Mouse (Mus musculus) neural tube, embryonic 15.5 days (tissue): ENCODE data around the gene Nxn. TPM values are rescaled to one million over a fixed set of nuclear protein-coding genes. Genes with fewer than 3 reads are reported as not detected.

Experiments
- ATAC-seq: fragments of 200-750 bp; cut with Nextera tagmentation; 2 replicates; pipeline ENCODE4 v1.8.0; 2017; ENCODE audit warnings: mild to moderate bottlenecking, moderate TSS enrichment, moderate library complexity; ENCODE audit not compliant: low FRiP score
- H3K27ac ChIP-seq: fragments of 300-500 bp; sonication (generic); replicated peaks from 2 replicates; pipeline ENCODE4 v1.5.1; 2015; ENCODE audit warnings: mild to moderate bottlenecking, inconsistent platforms
- H3K27me3 ChIP-seq: fragments of 300-500 bp; sonication (generic); replicated peaks from 2 replicates; pipeline ENCODE4 v1.6.1; 2015; ENCODE audit warnings: inconsistent platforms
- H3K36me3 ChIP-seq: fragments of 300-500 bp; sonication (generic); 2 replicates; pipeline ENCODE4 v1.6.1; 2015; ENCODE audit warnings: inconsistent platforms
- H3K4me1 ChIP-seq: fragments of 300-500 bp; sonication (generic); 2 replicates; pipeline ENCODE4 v1.6.1; 2015; ENCODE audit warnings: inconsistent platforms
- H3K4me2 ChIP-seq: fragments of 300-500 bp; sonication (generic); 2 replicates; pipeline ENCODE4 v1.6.1; 2015; ENCODE audit warnings: inconsistent platforms, mild to moderate bottlenecking, moderate library complexity
- H3K4me3 ChIP-seq: fragments of 300-500 bp; sonication (generic); replicated peaks from 2 replicates; pipeline ENCODE4 v1.5.1; 2015; ENCODE audit warnings: mild to moderate bottlenecking, inconsistent platforms
- H3K9ac ChIP-seq: fragments of 300-500 bp; sonication (generic); replicated peaks from 2 replicates; pipeline ENCODE4 v1.6.1; 2015; ENCODE audit warnings: mild to moderate bottlenecking, inconsistent platforms
- H3K9me3 ChIP-seq: fragments of 300-500 bp; sonication (generic); replicated peaks from 2 replicates; pipeline ENCODE4 v1.6.1; 2016; ENCODE audit warnings: inconsistent platforms
- WGBS: fragments of 180-500 bp; shearing (Covaris S2); methylation state at CpG from one replicate; pipeline ENCODE4 v1.1.7; 2015; ENCODE audit warnings: mixed read lengths; 5-methylcytosine and 5-hydroxymethylcytosine counted together
- polyA plus RNA-seq: library from polyadenylated mRNA; unstranded; fragments of >200 nt; fragmentation: Nextera tagmentation; extraction: Ambion mirVana; gene quantifications from 2 replicates; pipeline ENCODE4 v1.2.1, GENCODE M21; 2015

Gene Nxn
- polyA plus RNA-seq, 1 experiment from 2014 or later: 27.3 TPM

DNA sequence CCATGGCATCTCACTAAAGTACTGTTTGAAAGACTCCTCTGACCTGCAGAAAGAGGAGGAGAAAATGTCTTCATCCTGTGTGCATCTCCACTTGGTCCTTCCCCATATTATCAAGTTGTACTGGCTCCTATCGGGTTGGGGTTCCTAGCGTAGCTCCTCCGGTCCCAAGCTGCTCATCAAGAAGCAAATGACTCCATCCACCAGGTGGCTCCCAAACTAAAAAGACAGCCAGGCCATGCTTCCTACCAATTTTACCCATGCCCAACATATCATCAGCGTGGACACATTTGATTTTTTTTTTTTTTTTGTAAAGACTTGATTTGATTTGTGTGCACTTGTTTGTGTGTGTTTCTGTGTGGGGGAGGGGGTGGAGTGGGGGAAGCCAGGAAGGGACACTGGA is 126.5 kb downstream of the Nxn start:
- 78% methylated on average over 4 of the region's 4 CpGs for WGBS
- 0 out of 2 replicates have a peak, but pooled peaks cover 2% of the 10 kb centered on the region for H3K36me3 ChIP-seq
- ATAC-seq: no peak

DNA sequence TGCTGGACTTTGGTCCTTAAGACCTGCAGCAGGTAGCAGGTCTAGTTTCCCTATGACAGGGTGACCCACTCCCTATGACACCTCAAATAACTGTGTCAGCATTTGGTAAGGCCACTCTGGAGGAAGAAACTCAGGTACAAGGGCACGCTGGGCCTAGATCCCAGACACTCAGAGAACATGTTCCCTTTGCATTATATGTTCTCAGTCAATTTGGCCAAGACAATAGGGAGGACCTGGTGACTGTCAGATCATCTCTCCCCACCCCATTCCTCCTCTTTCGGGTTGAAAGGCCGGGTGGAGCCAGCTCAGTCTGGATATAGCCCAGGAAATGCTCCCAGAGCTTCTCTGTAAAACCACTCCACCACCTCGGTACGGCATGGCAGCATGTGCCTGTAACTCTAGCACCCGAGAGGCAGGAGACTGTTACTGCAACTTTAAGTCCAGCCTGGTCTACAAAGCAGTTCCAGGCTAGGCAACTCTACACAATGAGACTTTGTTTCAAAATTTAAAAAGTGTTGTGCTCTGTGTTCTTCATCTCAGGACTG is 130.3 kb downstream of the Nxn start:
- H3K36me3 ChIP-seq: no peaks in the 10 kb centered on the region
- H3K4me3 ChIP-seq: no peak overlapping the region
- H3K27ac ChIP-seq: peak overlapping the region; percentile 78
- H3K27me3 ChIP-seq: no peaks in the 10 kb centered on the region
- H3K9me3 ChIP-seq: no peaks in the 10 kb centered on the region
- no peak overlapping the region for H3K4me2 ChIP-seq
- H3K9ac ChIP-seq: no peak overlapping the region; the same call in 1 of the 2 replicates
- ATAC-seq: no peak
- H3K4me1 ChIP-seq: peaks cover 22% of the 10 kb centered on the region
- 59% methylated on average over 6 of the region's 6 CpGs for WGBS

More for the DNA sequence above, 126.5 kb downstream of the Nxn start:
- H3K9ac ChIP-seq: no peak overlapping the region
- no peaks in the 10 kb centered on the region for H3K9me3 ChIP-seq
- no peak overlapping the region for H3K4me2 ChIP-seq
- H3K4me3 ChIP-seq: no peak overlapping the region
- no peak overlapping the region for H3K27ac ChIP-seq
- H3K4me1 ChIP-seq: peaks cover 13% of the 10 kb centered on the region
- no peaks in the 10 kb centered on the region for H3K27me3 ChIP-seq

DNA sequence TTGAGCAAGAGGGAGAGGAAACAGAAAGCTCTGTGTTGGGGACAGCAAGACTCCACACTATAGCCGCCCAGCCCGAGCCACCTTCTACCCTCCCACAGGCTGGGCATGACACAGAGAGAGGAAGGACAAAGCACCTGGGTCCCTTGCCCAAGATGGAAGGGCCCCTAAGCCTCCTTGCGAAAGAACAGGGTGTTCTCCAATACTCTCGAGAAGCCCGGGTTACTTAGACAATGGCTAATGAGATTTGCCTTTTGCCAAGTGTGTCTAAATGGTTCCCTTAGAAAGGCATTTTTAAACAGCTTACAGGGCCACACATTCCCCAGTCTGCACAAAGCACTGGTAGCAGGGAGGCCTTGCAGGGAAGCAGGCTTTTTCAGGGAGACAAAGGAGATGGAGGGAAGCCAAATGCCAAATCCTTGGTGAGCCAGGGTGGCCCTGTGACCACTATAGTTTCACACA is 130.9 kb downstream of the Nxn start:
- Histone ChIP-seq H3K27me3 (no peaks in the 10 kb centered on the region), H3K4me3 (no peak overlapping the region), H3K27ac (peak overlapping the region; percentile 78), H3K36me3 (no peaks in the 10 kb centered on the region), H3K4me2 (no peak overlapping the region), H3K9ac (no peak overlapping the region; the same call in 1 of the 2 replicates), H3K9me3 (no peaks in the 10 kb centered on the region), H3K4me1 (peaks cover 25% of the 10 kb centered on the region)
- 25% methylated on average over 5 of the region's 5 CpGs for WGBS
- ATAC-seq: peak; percentile 67

DNA sequence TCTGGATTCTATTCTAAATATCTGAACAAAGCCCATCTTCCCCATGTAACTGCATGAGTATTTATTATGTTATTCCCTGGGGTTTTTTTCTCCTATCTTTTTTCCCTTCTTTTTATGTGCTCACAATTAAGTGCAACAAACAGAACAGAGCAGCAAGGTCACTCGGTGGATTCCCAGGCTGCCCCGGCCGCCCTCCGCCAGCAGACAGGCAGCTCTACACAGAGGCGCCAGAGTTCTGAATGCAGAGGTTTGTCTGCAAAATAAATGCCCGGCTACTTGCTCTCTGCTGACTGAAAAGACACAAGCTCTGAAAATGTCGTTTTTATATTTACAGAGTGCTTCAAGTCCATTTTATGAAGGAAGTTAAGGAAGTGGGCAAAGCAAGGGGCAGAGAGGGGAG is 131.4 kb downstream of the Nxn start:
- WGBS: 24% methylated on average over 7 of the region's 7 CpGs
- no peak overlapping the region for H3K9ac ChIP-seq
- H3K36me3 ChIP-seq: no peaks in the 10 kb centered on the region
- ATAC-seq: no peak; the same call in 1 of the 2 replicates
- no peaks in the 10 kb centered on the region for H3K27me3 ChIP-seq
- H3K4me3 ChIP-seq: no peak overlapping the region
- H3K4me1 ChIP-seq: peaks cover 30% of the 10 kb centered on the region
- H3K9me3 ChIP-seq: no peaks in the 10 kb centered on the region
- no peak overlapping the region for H3K4me2 ChIP-seq
- H3K27ac ChIP-seq: peak overlapping the region; percentile 78

DNA sequence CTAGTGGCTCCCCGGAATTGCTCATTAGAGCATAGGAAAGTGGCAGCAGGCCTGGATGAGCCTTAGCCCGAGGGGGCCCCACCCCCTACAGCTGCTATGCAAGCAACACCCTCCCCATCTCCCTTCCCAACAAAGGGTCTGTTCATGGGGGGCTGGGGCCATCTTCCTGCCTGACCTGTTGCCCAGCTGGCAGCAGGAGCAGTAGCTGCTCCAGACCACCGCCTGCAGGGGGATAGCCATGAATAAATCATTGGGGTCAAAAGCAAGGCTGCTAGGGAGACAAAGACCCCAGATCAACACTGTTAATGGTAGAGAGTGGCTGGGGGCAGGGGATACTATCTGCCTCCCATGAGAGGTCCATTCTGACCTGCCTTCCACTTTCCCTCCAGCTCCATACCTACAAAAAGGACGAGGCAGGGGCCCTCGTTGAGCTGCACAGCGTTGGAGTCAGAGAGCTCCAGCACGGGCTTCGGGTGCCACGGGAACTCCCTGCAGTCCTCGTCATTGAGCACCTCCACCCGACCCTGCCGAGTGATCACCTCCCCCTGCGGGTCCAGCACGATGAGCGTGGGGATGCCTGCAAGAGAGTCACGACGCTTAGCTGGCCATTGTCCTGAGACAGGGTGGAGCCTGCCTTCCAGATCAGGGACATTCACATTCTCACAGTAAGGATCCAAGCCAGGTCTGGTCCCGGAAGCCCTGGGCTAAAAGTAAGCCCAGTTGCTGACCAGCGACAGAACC is 136.2 kb downstream of the Nxn start:
- H3K36me3 ChIP-seq: peaks cover 5% of the 10 kb centered on the region
- H3K9me3 ChIP-seq: no peaks in the 10 kb centered on the region
- H3K4me3 ChIP-seq: no peak overlapping the region
- ATAC-seq: no peak
- H3K27me3 ChIP-seq: no peaks in the 10 kb centered on the region
- no peak overlapping the region for H3K27ac ChIP-seq
- 8% methylated on average over 19 of the region's 19 CpGs for WGBS
- no peak overlapping the region for H3K9ac ChIP-seq
- H3K4me1 ChIP-seq: peaks cover 40% of the 10 kb centered on the region
- peak overlapping the region; percentile 7; the same call in 1 of the 2 replicates for H3K4me2 ChIP-seq

DNA sequence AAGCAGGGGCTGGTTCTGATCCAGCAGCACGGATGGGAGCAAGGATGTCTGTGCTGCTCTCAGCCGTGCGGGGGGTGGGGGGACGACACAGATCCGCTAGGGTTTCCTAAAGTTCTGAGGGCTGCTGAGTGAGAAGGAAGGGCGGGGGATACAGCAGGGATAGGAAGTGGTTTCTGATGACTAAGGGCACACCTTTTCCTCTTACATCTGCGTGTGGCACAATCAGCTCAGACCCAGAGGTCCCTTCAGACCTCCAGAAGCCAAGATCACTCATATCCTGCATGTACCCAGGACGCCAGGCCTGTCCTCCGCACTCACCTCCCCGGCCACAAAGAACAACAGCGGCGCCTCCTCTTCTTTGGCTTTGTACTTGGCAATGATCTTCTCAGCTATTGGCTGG is 137.7 kb downstream of the Nxn start:
- Histone ChIP-seq H3K36me3 (peaks cover 5% of the 10 kb centered on the region), H3K4me2 (no peak overlapping the region), H3K9me3 (no peaks in the 10 kb centered on the region), H3K4me3 (no peak overlapping the region), H3K4me1 (peaks cover 29% of the 10 kb centered on the region), H3K9ac (no peak overlapping the region), H3K27me3 (no peaks in the 10 kb centered on the region), H3K27ac (no peak overlapping the region)
- 74% methylated on average over 12 of the region's 12 CpGs for WGBS
- ATAC-seq: no peak

DNA sequence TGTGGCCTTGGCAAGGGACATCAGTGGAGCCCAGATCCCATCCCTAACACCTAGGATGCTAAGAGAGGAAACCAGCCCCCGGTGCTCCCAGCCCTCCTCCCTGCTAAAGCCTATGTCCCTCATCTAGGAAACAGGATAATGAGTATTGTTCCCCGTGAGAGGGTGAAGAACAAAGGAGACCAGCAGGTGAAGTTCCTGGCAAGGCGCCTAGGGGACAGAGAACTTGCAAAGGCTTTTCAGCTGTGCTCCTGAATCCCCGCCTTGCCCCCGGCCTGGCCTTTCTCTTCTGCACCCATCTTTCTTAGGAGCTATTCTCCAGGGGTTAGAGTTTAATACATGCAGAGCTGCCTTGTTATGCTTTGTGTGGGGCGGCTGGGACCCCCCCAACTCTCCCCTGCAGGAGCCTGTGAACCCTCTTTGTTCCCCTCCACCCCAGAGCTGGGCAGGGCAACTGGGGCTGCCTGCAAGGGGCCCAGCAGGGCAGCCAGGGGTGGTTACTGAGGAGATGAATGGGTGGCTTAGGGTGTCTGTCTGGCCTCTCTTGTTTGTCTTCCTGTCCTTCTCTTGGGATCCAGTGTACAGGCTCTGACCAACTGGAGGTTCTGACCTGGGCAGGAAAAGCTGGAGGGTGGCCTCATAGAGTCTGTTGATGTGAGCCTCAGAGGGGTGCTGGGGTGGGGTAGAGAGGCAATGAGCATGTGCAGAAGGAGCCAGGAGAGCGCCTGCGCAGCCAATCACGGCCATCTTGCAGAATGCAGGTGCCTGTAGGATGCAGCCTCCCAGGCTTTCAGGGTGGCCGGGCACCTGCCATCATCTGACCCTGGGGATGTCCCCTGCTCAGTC is 138.5 kb downstream of the Nxn start:
- no peaks in the 10 kb centered on the region for H3K9me3 ChIP-seq
- H3K36me3 ChIP-seq: peaks cover 5% of the 10 kb centered on the region
- ATAC-seq: no peak
- WGBS: 38% methylated on average over 10 of the region's 10 CpGs
- no peak overlapping the region for H3K4me3 ChIP-seq
- no peak overlapping the region for H3K9ac ChIP-seq
- H3K4me2 ChIP-seq: no peak overlapping the region
- H3K27ac ChIP-seq: 0 out of 2 replicates have a peak overlapping the region, but pooled peaks have one; percentile 11
- no peaks in the 10 kb centered on the region for H3K27me3 ChIP-seq
- H3K4me1 ChIP-seq: peaks cover 31% of the 10 kb centered on the region

DNA sequence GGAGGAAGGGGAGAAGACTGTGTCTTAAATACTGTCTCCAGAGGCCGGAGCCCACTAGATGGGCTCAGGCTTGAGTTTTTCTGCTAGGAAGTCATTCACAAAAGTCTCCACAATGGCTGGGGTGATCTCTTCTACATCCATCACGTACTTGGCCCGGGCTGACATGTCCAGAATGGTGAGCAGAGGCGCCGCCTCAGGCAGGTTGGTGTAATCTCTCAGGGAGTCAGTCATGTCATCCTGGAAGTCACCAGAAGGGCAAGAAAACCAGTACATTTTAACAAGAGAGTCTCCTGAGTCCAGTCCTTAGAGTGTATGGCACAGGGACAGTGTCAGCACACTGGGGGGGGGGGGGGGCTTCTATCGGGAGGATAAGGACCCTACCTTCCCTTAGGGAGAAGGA is 140.4 kb downstream of the Nxn start:
- ATAC-seq: no peak
- Histone ChIP-seq H3K4me3 (no peak overlapping the region), H3K9ac (no peak overlapping the region), H3K4me1 (peaks cover 43% of the 10 kb centered on the region), H3K4me2 (no peak overlapping the region), H3K36me3 (peaks cover 5% of the 10 kb centered on the region), H3K27me3 (no peaks in the 10 kb centered on the region), H3K9me3 (no peaks in the 10 kb centered on the region), H3K27ac (no peak overlapping the region)
- WGBS: 75% methylated on average over 6 of the region's 6 CpGs

DNA sequence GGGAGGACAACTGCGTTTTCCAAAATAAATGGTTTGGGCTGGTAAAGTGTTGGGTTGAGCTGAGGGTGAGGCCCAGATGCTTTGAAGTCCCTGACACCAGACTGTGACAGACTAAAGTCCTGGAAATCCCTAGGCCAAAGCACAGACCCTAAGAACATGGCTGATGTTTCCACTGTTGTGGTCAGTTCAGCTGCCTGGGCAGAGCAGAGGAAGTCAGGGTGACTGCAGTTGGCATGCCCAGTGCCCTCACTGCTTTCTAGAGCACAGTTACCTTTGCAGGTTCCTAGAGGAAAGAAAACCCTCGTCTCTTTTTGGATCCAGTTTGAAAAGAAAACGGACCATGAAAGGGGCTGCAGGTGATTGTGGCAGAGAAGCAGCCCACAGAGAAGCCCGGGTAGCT is 141.6 kb downstream of the Nxn start:
- H3K9me3 ChIP-seq: no peaks in the 10 kb centered on the region
- no peak overlapping the region for H3K4me3 ChIP-seq
- no peak overlapping the region for H3K4me2 ChIP-seq
- H3K4me1 ChIP-seq: peaks cover 36% of the 10 kb centered on the region
- peaks cover 5% of the 10 kb centered on the region for H3K36me3 ChIP-seq
- no peak for ATAC-seq
- 77% methylated on average over 4 of the region's 4 CpGs for WGBS
- no peak overlapping the region for H3K27ac ChIP-seq
- no peak overlapping the region for H3K9ac ChIP-seq
- no peaks in the 10 kb centered on the region for H3K27me3 ChIP-seq

DNA sequence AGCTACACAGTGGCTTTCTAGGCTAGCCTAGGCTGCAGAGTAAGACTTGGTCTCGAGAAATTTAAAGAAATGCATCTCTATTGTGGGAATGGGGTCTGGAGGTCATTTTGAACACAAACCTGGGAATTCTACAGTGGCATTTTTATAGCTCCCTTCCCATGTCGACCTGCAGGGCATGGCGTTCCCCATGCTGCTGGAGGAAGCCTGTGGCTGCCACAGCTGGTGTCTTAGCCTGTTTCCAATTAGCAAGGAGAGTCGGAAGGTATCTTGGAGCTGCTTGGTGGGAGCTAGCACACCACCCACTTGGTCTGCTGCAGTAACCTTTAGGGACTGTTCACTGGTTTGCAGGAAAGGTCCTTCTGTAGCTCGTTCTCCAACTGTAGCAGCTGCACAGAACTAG is 142.8 kb downstream of the Nxn start:
- Histone ChIP-seq H3K4me2 (no peak overlapping the region), H3K4me3 (no peak overlapping the region), H3K27ac (0 out of 2 replicates have a peak overlapping the region, but pooled peaks have one; percentile 13), H3K9me3 (no peaks in the 10 kb centered on the region), H3K9ac (no peak overlapping the region), H3K4me1 (peaks cover 32% of the 10 kb centered on the region), H3K36me3 (peaks cover 8% of the 10 kb centered on the region), H3K27me3 (no peaks in the 10 kb centered on the region)
- ATAC-seq: no peak
- 30% methylated on average over 5 of the region's 5 CpGs for WGBS

DNA sequence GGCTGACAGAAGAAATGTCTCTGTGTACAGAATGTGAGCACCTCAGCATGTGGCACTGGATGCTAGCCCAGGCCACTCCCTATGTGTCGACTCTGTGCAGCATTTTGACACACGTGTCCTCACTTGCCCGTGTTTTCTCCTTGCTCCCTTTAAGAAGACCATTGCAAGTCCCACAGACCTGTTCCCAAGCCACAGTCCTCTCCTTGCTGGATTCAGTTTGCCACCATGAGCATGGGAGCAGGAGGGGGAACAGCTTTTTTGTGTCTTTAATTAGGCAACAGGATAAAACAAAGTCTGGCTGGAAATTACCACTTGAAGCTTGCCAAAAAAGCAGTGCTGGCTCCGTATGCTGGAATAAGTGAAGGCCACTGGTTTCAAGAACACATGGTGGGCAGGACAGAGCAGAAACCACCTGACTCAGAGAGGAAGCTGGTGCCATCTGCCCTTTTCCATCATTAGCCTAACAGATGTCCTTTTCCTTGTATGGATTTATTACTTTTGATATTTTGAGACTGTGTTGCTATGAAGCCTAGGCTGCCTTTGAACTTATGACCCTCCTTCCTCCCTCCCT is 143.4 kb downstream of the Nxn start:
- Histone ChIP-seq H3K4me2 (no peak overlapping the region), H3K27me3 (no peaks in the 10 kb centered on the region), H3K27ac (no peak overlapping the region), H3K9ac (no peak overlapping the region), H3K4me1 (peaks cover 26% of the 10 kb centered on the region), H3K4me3 (no peak overlapping the region), H3K36me3 (peaks cover 14% of the 10 kb centered on the region), H3K9me3 (no peaks in the 10 kb centered on the region)
- 67% methylated on average over 4 of the region's 4 CpGs for WGBS
- ATAC-seq: no peak
